ENCODE assay signal across 8 mouse cellular contexts in genomic region chr1:165658602-165659001, GRCm38 (mm10). TPM values are rescaled to one million over a fixed set of nuclear protein-coding genes. Genes with fewer than 3 reads are reported as not detected.
A peak's percentile ranks its signal among the peaks of the same experiment; 100 is the strongest.
DNase-seq lines count a peak whose midpoint lies in the region; ATAC-seq lines count a peak whose summit lies in the region.

No protein-coding gene starts in this region.

- H3K9ac ChIP-seq in heart, embryonic 12.5 days, result no peak overlapping the region
- no peak overlapping the region for H3K9ac ChIP-seq in hindbrain, embryonic 14.5 days

- no peak overlapping the region for H3K4me2 ChIP-seq in heart, embryonic 12.5 days
- H3K4me2 ChIP-seq in hindbrain, embryonic 14.5 days (replicated peaks), result no peak overlapping the region

- peak; percentile 76 to 84 for DNase-seq in heart, adult 18-20 months
- DNase-seq in c-Kit-negative CD71-positive TER-119-positive erythroid progenitor cells, embryonic 14.5 days (ENCODE audit: low read depth, low spot score), result peak; percentile 36
- DNase-seq in fibroblast of lung, adult 2 months (ENCODE audit: low read depth), result peak; percentile 37
- peak; percentile 74 for DNase-seq in hindbrain, embryonic 14.5 days (ENCODE audit: low spot score)
- DNase-seq in layer of hippocampus, postnatal 25 days (ENCODE audit: extremely low spot score in 1 of 2, low spot score in 1 of 2), result peak; percentile 46 to 73
- peak; percentile 81 for DNase-seq in lung, postnatal 14 days
- peak; percentile 56 for DNase-seq in right cerebral cortex, postnatal 25 days

- no peaks in the 10 kb centered on the region for H3K9me3 ChIP-seq in heart, embryonic 12.5 days (replicated peaks)
- no peaks in the 10 kb centered on the region for H3K9me3 ChIP-seq in hindbrain, embryonic 14.5 days (ENCODE audit: control insufficient read depth, low read length)

- H3K27me3 ChIP-seq in heart, embryonic 12.5 days (replicated peaks), result no peaks in the 10 kb centered on the region
- H3K27me3 ChIP-seq in hindbrain, embryonic 14.5 days (ENCODE audit: control insufficient read depth, insufficient read depth, low read length), result no peaks in the 10 kb centered on the region

- peaks cover 36% of the 10 kb centered on the region for H3K4me1 ChIP-seq in heart, embryonic 12.5 days (replicated peaks)
- H3K4me1 ChIP-seq in hindbrain, embryonic 14.5 days (replicated peaks; ENCODE audit: control insufficient read depth, insufficient read depth, low read length), result 0 out of 2 replicates have a peak, but pooled peaks cover 6% of the 10 kb centered on the region

- no peak for ATAC-seq in heart, embryonic 12.5 days (ENCODE audit: insufficient number of reproducible peaks, low FRiP score)
- ATAC-seq in hindbrain, embryonic 14.5 days (ENCODE audit: low FRiP score), result no peak

- WGBS in heart, embryonic 12.5 days, result 51% methylated on average over 5 of the region's 5 CpGs
- WGBS in hindbrain, embryonic 14.5 days, result 41% methylated on average over 5 of the region's 5 CpGs

- H3K27ac ChIP-seq in heart, embryonic 12.5 days (ENCODE audit: poor library complexity, severe bottlenecking), result no peak overlapping the region
- H3K27ac ChIP-seq in hindbrain, embryonic 14.5 days, result no peak overlapping the region

- no peak overlapping the region for H3K4me3 ChIP-seq in heart, embryonic 12.5 days
- H3K4me3 ChIP-seq in hindbrain, embryonic 14.5 days (replicated peaks; ENCODE audit: low read length), result no peak overlapping the region

- H3K36me3 ChIP-seq in heart, embryonic 12.5 days, result peaks cover 89% of the 10 kb centered on the region
- no peaks in the 10 kb centered on the region for H3K36me3 ChIP-seq in hindbrain, embryonic 14.5 days (replicated peaks; ENCODE audit: control insufficient read depth, insufficient read depth)

RNA-seq across cellular contexts. Expression of gene Mpzl1, which starts 24.3 kb away (rescaled TPM):
- total RNA-seq in heart, adult 18-20 months (2021), result 10 to 100 TPM; 12.8 to 13.2 TPM
- polyA plus RNA-seq in heart, embryonic 12.5 days (2016; fragmentation: Nextera tagmentation; extraction: Ambion mirVana), result 126 and 135 TPM in 2 replicates
- 176 and 179 TPM in 2 replicates for polyA plus RNA-seq in hindbrain, embryonic 14.5 days (2014; fragmentation: Nextera tagmentation; extraction: Ambion mirVana)
- total RNA-seq in layer of hippocampus, postnatal 25 days (2021), result 10 to 100 TPM; 47.8 to 51.6 TPM

RNA-seq across cellular contexts. Expression of gene Rcsd1, which starts 51.0 kb away (rescaled TPM):
- total RNA-seq in heart, adult 18-20 months (2021), result 10 to 100 TPM; 66.6 to 67.6 TPM
- polyA plus RNA-seq in heart, embryonic 12.5 days (2016; fragmentation: Nextera tagmentation; extraction: Ambion mirVana), result 113 and 122 TPM in 2 replicates
- polyA plus RNA-seq in hindbrain, embryonic 14.5 days (2014; fragmentation: Nextera tagmentation; extraction: Ambion mirVana), result 6.0 and 8.4 TPM in 2 replicates
- total RNA-seq in layer of hippocampus, postnatal 25 days (2021), result 1 to 10 TPM; 4.3 to 4.8 TPM

Comparison
In these comparisons a context has a peak if more than half of its experiments do, and no peak if none do; other contexts are left out.
1. RNA of gene Rcsd1, which starts 51.0 kb away (total RNA-seq): 66.6 to 67.6 TPM in heart, adult 18-20 months; 4.3 to 4.8 TPM in layer of hippocampus, postnatal 25 days; every median in the first group is over 10 times any median in the second.
2. Peak in every context shown above with its lines, with median percentiles within 50 percentile points of each other: DNase-seq.